Mouse (Mus musculus) Muller cell, postnatal 12 days (primary cell): Measurements from ENCODE around the gene Lhx2.
A peak's percentile ranks its signal among the peaks of the same experiment; 100 is the strongest.

Experiments used
- DNase-seq: peaks from one replicate; pipeline ENCODE4 v3.0.0-alpha.2; 2015; ENCODE audit errors: inconsistent ontology term

Gene Lhx2

DNA sequence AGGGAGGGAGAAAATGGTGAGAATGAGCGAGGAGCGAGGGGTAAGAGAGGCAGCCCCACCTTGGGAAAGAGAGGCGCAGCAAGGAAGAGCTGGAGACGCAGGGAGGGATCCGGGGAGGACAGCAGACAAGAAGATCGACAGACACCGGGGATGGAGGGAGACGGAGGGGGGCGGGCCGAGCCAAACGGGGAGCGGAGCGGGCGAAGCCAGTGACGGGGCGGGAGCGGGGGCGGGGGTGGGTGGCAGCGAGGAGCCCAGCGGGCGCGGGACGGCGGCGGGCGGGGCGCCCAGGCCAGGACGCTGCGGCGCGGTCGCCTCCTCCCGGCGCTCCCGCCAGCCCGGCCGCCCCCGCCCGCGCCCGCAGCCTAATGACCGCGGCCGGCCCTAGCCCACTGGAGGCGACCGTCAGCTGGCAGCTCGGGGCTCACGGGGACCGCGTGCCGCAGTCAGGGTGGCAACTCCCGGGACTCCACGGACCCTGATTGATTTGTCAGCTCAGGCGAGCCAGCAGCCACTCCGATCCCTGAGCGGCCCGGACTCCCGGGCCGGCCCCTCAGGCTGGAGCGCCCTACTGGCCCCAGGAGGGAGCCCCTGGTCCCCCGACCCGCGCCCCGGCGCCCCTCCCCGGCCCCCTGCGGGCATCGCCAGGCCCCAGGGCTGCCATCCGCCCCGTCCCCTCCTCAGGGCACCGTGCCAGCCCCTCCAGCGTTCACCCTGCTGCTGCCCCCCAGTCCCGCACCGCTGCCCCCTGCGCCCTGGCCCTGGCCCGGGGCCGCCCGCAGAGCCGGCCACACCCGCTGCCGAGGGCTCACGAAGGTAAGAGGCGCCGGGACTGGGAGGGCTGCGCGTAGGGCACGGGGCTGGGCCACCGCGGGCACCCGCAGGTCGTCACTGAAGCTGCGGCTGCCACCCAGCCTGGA is at the start of gene Lhx2:
Gene Lhx2 (plus strand): TSS at position 292 of the 920 bp plus-strand sequence.
- peak; percentile 82 for DNase-seq

DNA sequence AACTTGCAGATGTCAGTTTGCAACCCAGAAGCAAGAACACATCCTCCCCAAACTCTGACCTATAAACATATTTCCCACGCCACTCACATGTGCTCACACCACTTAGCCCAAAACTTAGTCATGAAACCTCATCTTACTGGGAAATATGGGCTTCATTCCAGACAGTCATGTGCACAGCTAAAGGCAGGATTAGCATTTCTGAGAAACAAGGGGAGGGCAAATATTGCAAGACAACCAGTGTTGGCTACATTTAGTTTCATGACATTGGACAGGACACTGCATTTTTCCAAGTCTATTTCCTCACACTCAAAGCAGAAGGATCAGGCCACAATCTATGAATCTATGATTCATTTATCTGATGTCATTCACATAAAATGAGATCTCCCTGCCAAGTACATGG is 47.6 kb upstream of the Lhx2 start:
- DNase-seq = peak; percentile 75

DNA sequence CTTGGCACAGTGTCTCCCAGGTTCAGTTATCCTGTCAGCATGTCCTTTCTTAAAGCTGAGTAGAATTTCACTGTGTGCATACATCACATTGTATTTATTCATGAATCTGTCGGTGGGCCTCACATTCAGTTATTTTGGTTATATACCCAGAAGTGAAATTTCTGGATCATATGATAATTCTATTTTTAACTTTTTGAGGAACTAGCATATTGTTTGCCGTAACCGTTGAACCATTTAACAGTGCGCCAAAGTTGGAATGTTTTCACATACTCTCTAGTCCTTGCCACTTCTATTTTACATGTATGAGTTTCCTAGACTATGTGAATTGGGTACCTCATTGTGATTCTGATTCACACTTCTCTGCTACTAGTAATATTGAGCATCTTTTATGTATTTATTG is 43.1 kb upstream of the Lhx2 start:
- DNase-seq = no peak

DNA sequence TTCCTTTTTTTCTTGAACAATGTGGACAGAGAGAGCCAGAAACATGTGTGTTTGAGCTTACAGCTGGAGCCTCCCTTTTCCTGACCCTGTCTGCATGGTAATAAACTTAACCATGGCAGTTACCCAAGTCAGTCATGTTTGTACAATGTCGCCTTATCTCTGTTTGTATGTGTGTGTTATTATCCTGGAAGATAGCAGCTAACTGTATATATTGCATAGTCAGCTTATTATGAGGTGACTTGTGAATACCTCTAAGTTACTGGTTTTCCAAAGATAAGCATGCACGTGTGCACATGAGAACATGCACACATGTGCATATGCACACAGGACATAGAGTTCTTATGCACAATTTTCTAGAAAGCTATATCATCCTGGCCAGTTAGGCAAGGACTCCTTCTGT is 38.1 kb upstream of the Lhx2 start:
- DNase-seq = no peak

DNA sequence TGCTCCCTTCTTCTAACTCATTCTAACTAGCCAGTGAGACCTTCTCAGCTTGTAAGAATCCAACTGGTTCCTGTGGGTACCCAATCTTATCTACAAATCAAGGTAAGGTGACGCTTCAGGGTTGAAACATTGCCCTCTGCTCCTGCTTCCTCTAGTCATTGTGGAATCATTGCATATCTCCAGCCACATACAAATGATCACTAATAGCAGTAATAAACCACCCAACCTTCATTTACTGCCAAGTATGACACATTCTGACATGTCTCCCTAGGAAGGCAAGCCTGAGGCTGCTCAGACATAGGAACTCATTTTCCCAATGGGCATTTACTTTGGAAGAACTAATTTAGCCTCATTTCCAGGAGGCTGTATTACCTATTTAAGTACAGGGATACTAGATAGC is 33.9 kb upstream of the Lhx2 start:
- no peak for DNase-seq

DNA sequence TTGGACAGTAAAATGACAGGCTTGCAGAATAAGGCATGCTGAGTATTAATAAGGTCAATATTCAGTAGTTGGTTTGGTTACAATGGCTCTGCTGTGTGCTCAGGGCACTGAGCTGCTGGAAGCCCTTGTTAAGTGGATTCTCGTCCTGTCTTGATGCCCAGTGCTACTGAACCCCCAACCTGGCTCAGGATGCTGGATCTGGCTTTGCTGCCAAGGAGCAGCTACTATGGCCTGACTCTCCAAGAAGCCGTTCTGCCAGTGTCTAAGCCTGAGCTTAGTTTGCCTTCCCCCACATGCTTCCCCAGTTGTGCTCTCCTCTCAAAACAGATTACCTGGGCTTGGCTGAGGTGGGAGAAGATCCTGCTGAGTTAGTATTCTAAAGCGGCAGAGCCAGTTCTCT is 26.2 kb upstream of the Lhx2 start:
- no peak for DNase-seq

DNA sequence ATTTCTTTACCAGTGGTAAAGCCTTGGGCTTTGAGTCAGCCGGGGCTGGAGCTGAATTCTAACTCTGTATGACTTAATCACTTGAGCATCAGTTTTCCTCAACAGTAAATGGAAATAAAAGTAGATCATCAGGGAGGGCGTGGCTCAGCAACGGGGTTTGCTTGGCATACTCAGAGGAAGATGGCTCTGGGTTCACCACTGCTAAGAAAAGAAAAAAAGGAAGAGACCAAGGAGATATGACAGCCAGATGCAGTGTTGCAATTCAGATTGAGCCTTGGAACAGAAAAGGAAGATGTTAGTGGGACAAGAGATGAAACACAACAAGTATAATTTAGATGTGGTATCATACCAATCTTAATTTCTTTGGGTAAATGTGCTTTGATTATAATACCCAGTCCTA is 25.7 kb upstream of the Lhx2 start:
- DNase-seq = no peak

DNA sequence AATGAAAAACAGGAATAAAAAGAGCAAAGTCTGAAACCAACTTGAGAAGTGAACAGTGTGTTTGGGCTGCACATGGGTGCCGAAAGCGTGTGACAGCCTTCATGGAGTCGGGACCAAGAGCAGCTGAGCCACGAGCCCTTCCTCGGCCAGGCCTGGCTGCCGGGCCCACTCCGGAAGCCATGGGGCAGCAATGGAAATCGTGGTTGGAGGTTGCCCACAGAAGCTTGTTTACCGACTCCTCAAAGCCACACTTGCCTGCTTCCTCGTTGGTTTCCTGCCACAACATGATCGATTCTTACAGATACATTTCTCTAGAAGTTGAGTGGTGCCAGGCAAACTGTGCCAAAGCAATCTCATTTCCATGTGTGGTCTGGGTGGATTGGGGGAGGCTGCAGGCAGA is 20.0 kb upstream of the Lhx2 start:
- no peak for DNase-seq

DNA sequence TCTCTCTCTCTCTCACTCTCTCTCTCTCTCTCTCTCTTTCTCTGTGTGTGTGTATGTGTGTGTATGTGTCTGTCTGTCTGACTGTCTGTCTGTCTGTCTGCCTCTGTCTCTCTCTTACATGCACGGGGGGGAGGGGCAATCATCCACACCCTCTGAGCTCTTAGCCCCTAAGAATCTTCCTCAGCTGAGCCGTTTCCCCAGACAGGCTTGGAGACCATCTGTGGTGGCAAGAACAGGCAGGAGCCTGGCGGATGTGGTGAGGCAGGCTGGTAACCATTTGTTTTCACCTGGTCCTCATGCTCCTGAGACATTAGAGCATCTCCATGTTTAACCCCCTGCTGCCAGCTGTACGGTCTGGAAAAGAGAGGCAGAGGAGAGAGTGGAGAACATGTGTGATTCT is 18.2 kb upstream of the Lhx2 start:
- DNase-seq = no peak

DNA sequence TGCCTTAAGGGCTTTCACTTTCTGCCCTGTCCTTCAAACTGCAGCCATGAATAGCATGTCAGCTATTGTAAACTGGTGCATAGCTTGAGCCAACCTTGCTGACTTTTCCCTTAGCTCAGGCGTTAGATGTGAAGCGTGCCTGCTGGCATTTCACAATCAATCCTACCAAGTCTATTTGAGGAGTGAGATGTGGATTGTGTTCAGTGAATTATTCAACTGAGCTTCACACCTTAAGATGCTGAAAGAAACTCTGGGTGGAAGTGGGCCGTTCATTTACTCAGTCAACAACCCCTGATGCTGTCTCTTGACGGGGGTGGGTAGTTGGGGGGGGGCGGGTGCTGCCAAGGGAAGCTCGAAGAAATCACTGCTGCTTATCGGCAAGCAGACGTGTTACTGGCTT is 15.7 kb upstream of the Lhx2 start:
- DNase-seq = no peak

DNA sequence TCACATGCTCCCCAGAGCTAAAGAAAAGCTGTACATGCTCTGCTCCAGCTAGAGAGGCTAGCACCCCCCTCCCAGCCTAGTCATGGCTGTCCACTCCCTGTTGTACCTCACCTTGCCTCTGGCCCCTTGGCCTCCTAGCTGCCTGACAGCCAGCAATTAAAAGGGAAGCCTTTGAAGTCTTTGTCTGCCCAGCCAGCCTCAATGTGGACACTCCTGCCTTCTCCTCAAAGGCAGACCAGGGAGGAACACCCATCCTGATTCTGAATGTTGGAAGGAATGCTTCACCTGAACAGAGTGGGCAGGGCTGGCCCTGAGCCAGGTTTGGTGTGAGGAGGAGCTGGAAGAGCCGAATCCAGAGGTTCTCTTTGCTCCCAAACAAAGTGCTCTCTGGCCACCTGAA is 12.4 kb upstream of the Lhx2 start:
- no peak for DNase-seq

DNA sequence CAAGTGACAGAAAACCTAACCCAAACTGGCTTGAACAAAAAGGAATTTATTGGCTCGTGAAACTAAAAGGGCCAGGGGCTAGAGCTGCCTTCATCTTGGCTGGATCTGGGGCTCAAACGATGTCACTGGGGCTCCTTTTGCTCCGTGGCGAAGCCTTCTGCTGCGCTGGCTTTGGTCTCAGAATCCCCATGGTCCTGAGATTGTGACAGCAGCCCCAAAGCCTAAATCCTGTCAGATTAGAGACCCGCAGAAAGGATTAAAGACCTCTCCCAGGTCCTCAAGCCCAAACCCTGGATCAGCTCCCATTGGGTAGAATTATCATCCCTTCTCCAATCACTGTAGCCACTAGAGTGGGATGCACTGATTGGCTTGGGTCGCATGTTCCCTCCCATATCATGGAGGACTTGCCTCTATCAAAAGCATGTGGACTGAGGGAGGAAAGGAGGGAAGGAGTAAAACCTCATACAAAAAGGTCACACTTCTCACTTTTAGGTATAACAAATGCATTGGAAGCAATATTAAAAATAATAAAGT is 5.4 kb upstream of the Lhx2 start:
- no peak for DNase-seq

DNA sequence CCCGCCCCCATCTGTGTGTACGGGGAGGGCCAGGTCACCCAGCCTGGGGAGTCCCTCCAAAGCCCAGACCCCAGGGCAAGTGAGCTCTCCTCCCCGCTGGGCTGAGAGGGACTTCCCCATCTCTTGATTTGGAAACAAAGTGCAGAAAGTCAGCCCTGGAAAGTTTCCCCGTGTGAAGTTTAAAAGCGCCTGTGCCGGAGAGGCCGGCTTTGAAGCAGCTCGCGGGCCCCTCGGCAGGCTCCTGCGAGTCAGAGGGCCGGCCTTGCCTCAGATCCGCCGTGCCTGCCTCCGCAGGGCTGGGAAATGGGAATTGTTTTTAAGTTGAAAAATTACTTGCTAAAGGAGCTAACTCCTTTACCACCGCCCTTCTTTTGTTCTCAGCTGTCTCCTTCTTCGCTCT is 2.5 kb upstream of the Lhx2 start:
- DNase-seq = peak; percentile 22

DNA sequence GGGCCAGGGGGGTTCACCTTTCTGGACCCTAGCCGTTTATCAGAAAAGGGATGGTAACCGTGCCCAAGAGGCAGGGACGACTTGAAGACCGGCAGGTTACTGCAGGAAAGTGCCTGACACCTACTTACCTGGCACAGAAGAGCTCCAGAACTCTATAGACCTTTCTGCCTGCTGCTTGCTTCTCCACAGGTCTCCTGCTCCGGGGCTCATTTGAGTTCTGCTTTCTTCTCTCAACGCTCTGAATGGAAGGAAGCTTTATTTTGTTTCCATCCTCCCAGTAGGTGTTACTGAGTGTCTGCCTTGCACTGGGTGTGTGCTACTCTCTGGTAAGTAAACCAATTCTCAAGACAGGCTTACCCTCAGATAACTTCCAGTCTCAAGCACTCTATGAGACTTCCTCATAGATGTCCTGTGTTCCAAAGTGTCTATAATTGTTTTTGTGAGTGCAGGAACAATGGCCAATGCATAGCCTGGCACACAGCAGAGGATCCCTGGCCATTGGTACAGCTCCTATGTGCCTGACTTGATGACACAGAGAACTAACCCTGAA is 1.9 kb upstream of the Lhx2 start:
- no peak for DNase-seq

DNA sequence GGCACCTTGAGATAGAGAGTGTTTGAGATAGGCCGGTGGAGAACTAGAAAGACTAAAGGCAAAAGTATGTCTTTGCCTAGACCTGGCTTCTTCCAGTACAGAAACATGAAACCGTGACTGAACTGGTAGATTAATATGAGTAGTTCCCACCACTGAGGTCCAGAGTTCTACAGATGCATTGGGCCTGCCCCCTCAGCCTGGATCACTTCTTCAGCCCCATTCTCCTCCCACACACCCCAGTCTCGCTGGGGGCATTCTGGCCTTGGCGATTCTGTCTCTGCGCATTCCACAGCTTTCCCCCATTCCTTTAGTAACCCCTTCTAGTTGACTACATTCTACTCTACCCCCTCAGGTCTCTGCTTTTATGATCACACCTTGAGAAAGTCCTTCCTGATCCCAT is 1.4 kb upstream of the Lhx2 start:
- DNase-seq = no peak

DNA sequence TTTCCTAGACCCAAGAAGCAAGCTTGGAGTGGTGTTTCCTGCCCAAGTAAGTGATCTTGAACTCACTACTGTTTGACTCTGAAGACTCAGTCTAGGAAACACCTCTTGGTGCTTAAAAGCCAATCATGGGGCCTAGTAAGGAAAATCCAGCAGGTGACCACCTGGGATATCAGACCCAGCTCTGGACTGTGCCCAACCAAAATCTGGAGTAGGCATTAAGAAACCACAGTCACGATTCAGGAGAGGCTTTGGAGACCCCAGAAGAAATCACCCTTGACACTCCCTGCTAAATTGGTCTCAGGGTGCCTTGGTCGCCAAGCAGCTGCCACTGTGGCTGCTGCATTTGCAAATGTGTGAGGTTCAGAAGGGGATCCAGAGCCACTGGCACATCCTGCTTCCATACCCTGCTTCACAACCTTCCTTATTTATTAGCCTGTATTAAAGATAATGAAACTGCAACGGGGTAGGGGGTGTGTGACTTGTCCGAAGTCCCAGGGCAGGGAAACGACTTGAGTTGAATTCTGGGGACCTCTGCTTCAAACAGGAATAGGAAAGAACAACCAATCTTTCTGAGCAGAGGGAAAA is 641 bp upstream of the Lhx2 start:
- peak; percentile 34 for DNase-seq

DNA sequence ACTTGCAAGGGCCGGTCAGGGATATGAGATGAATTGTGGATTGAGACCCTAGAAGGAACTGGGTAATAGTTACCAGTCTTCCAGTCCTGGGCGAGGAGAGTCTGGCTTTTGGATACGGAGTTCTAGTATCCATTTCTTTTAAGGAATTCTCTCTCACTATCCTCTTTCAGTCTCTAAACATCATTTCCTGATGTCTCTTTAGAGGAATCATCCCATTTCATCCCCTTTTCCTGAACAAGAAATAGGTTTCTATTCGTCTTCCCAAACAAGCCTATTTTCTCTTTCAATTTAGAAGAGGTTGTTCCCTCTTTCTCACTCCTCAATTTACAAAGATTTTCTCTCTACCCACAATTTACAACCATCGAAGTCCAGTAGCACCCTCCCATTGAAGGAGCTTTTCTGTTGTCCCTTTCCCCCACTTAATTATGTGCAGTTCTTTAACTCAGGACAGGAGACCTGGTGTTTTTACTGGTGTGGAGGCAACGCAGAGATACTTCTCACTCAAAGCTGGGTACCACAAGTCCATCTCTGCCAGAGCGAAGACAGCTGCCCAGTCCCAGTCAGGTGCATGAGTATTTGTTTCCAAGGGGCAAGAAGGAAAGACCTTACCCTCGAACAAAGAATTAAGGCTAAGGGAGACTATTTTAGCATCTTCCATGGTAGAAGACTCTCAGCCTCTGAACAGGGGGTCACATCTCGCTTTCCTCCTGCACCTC is 987 bp downstream of the Lhx2 start:
- no peak for DNase-seq

DNA sequence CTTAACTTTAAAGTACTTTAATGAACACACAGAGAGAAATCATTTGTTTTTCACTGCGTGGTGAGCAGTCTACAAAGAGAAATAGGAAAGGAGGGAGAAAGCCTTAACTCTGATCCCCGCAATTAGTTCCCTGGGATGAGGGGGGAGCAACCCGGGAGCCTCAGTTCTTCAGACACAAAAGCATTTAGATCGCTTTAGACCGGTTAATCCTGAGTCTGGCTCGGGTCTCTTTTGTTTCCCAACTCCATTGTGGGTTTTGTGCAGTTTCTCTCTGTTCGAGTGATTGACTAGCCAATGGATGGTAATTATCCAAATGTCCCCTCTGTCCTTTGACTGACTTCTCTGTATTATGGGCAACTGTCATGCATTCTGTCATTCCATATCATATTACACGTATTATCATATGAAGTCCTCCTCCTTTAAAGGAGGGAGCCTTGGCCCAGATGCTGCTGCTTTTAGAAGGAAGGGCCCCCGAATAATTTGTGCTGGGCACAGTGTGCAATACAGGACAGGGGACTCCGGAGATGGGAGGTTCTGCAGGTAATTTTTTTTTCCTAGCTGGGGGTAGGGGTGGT is 1.6 kb downstream of the Lhx2 start:
- peak; percentile 50 for DNase-seq

DNA sequence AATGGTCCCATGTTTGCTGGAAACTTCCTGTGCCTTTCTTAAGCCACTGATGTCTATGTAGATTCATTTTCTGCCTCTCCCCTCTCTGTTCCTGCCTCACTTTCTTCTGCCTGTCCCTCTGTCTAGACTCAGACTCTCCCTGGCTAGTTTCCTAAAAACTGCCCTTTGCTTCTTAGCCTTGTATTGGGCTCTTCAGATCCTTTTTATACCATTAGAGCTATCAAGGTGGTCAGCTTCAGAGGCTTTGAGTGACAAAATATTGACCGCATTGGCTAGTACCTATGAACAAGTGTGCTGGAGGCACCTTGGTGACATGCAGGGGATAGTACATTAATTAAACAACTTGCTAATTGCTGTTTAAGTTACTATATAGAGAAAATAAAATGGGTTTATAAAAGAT is 4.5 kb downstream of the Lhx2 start:
- no peak for DNase-seq

DNA sequence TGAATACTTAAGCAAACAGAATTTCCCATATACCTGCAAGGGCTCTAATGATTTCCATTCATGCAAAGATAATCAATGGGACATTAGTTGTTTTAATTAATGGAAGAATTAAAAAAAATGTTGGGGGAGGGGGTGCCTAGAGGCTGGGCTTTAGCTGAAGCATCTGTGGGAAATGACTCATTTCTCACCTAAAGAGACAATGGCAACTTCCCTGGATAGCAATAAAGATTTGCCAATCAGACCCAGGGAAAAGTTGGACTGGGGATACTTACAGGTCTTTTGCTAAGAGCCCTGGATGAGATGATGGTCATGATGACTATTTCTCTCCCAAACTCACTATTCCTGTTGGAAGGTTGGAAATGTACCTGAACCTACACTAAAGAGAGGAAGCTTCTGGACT is 5.6 kb downstream of the Lhx2 start:
- DNase-seq = peak; percentile 19

DNA sequence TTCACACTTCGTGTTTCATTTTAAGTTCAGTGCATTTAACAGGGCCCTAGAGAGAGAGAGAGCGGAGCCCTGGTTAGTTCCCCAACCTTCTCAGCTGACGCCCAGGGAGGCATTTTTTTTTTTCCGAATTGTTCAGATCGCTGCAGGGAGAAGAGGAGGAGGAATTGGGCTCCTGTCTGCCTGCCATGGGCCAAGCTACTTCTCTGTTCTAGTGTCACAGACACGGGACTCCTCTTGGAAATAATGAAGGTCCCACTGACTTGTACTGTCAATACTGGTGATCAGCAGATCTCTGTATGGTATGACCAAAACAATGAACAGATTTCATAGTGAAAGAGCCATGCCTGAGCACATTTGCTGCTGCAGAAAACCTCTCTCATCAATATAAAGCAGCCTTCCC is 7.3 kb downstream of the Lhx2 start:
- DNase-seq = peak; percentile 42
